Mouse (Mus musculus): Measurements from ENCODE around the gene Vwa7.

Vwa7 gene

DNA sequence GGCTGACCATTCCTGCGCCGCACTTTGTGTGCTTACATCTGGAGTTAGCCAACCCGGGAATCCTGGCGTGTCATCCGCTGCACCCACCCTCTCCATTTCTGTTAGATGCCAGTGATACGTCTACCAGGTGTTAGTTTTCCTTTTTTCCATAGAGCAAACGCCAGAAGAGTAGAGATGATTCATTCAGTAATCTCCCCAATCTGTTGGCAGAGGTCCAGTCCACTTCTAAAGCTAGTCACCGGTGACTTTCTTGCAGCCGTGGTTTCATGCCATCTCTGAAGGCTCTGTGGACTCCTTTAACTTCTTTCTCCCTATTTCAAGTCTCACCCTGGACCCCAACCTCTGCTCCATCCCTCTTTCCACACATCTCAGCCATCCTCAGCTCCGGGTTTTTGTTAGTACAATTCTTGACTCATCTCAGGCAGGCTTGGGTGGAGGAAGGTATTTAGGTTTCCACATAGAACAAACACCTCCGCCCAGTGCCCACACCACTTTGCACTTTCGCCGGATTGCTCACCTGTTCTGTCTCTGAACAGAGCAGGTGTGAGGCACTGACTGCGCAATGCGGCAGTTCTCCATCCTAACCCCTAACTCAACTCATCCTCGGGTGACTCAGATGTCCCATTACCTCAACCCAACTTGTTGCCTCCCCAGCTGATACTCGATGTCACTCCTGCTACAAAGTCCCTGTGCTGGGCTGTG is 52.0 kb downstream of the Vwa7 start:
- DNase-seq = no peak

DNA sequence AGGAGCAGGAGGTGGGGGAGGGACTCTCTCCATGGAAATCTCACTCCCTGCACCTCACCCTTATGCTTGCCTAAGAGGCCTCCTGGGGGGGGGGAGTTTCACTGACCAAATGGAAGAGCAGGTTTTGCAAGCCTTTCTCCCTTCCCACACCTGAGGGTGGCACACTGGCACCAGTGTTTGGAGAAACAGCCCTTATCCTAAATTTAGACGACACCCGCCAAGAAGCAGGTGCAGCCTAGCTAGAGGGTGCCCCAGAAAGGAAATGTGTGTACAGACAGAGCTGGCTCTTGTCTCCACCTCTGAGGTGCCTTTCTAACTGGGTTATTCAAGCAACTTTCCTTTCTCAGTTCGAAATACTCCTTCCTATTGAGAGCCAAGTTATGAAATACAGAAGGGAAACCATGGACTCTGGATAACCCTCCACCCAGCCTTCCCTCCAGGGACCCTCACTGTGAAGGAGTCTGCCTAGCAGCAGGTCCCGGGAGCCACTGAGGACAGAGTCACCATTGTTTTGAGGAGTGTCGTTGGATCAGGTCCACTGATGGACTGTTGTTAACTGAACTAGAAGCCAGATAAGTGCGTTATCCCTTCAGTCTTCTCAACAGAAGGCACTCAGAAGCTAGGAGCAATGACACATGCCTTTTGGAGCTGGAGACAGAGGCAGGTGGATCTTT is 54.3 kb downstream of the Vwa7 start:
- DNase-seq = no peak

DNA sequence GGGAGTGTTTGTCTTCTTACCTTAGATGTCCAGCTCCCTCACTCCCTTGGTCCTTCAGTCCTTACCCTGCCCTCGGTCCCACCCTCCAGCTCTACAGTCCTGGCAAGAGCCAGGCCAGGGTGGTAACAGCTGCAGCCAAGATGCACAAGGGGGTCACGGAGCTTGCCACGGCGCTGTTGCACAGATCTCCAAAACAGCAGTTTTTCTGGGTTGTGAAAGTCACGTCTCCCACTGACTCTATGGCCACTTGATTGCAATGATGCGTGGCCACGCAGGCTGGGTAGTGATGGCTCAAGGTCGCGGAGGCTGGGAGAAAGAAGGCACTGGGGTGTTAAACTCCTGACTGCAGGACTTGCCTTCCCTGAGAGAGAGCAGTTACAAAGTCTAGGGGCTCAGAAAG is 55.1 kb downstream of the Vwa7 start:
- DNase-seq = no peak

DNA sequence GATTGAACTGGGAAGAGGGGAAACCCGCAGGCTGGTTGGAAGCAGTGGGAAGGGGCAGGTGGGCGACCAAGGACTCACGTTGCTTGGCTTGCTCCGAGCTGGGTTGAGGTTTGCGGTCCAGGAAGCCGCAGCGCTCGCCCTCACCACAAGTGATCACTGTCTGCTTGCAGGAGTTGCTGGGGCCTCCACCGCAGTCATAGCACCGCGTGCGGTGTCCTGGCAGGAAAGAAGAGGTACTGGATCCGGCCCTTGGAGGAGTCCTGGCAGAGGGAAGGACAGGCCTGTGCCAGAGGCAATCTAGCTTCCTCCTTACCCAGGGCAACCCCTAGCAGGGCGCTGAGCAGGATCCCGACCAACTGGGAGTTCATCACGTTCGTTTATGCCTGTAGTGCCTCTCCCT is 57.7 kb downstream of the Vwa7 start:
- no peak for DNase-seq
